ENCODE assay signal across 8 mouse cellular contexts in the genomic region with DNA sequence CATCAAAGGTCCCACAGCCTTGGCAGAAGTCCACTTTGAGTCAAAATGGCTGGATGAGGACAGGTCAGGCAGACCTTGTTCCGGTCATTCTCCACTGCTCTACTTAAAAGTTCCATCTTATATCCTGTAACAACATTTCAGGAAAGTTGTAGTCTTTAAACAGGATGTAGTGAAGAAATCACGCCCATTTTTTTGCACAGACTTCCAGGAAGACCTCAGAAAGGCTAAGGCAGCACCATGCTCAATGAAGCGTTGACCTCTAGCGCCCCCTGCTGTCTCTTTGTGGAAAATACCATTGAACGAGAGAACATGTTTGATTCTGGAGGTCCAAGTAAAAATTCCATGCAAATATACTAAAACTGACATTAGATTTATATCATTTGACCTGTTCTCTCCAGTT. TPM values are rescaled to one million over a fixed set of nuclear protein-coding genes. Genes with fewer than 3 reads are reported as not detected.
DNase-seq lines count a peak whose midpoint lies in the region; TF ChIP-seq lines count a peak whose summit lies in the region.

No protein-coding gene starts in this region.

- H3K4me3 ChIP-seq in ES-Bruce4 (ENCODE audit: low read depth, low read length): no peak overlapping the region
- no peak overlapping the region for H3K4me3 ChIP-seq in bone marrow macrophage, adult 2 months (ENCODE audit: insufficient read depth, low read length)
- no peak overlapping the region for H3K4me3 ChIP-seq in embryonic fibroblast, embryonic 13.5 days (ENCODE audit: insufficient read depth, low read length)
- no peak overlapping the region for H3K4me3 ChIP-seq in lung, adult 2 months (replicated peaks; ENCODE audit: extremely low read depth, low read depth, low read length)

- intact Hi-C loops in heart, postnatal 10 days (cut with DNase I): loop anchor here (1.0 to 5.0 kb wide), 6 partner anchors 61 to 549 kb away; partner anchors contain the start of gene Mcm3

- no peaks in the 10 kb centered on the region for H3K36me3 ChIP-seq in ES-Bruce4 (ENCODE audit: control insufficient read depth, insufficient read depth, low read length, poor library complexity, severe bottlenecking)

- no peak for TF ChIP-seq EP300 in ES-Bruce4 (IDR thresholded peaks at IDR 0.05; ENCODE audit: insufficient read depth, low read depth, low read length)

- H3K27me3 ChIP-seq in ES-Bruce4 (ENCODE audit: control insufficient read depth, insufficient read depth, low read length, poor library complexity, severe bottlenecking): no peaks in the 10 kb centered on the region

- no peaks in the 10 kb centered on the region for H3K4me1 ChIP-seq in ES-Bruce4 (ENCODE audit: control insufficient read depth, insufficient read depth, low read length)
- H3K4me1 ChIP-seq in bone marrow macrophage, adult 2 months (ENCODE audit: control insufficient read depth, insufficient read depth, low read length): no peaks in the 10 kb centered on the region
- H3K4me1 ChIP-seq in embryonic fibroblast, embryonic 13.5 days (ENCODE audit: control insufficient read depth, insufficient read depth, low read length): no peaks in the 10 kb centered on the region
- no peaks in the 10 kb centered on the region for H3K4me1 ChIP-seq in lung, adult 2 months (ENCODE audit: control insufficient read depth, insufficient read depth, low read length)

- peak; percentile 80 to 89 for DNase-seq in heart, postnatal 10 days
- DNase-seq in kidney, postnatal 4 days: peak; percentile 84 to 85
- DNase-seq in lung, adult 2 months: peak; percentile 58
- peak; percentile 87 to 91 for DNase-seq in right cerebral cortex, adult 2 months (ENCODE audit: low spot score in 2 of 2)
- peak; percentile 81 for DNase-seq in urinary bladder, postnatal 14 days (ENCODE audit: low spot score)

- TF ChIP-seq POLR2A in ES-Bruce4 (IDR thresholded peaks at IDR 0.05; ENCODE audit: insufficient read depth, low read length): no peak
- no peak for TF ChIP-seq POLR2A in bone marrow macrophage, adult 2 months (IDR thresholded peaks at IDR 0.05; ENCODE audit: borderline replicate concordance, low read depth, low read length)
- no peak for TF ChIP-seq POLR2A in embryonic fibroblast, embryonic 13.5 days (IDR thresholded peaks at IDR 0.05; ENCODE audit: low read depth, low read length)
- TF ChIP-seq POLR2A in lung, adult 2 months (IDR thresholded peaks at IDR 0.05; ENCODE audit: borderline replicate concordance, extremely low read depth, low read depth, low read length): no peak

- peak; percentile 67 for TF ChIP-seq CTCF in ES-Bruce4 (IDR thresholded peaks at IDR 0.05; ENCODE audit: low read depth, low read length)
- TF ChIP-seq CTCF in bone marrow macrophage, adult 2 months (IDR thresholded peaks at IDR 0.05; ENCODE audit: low read depth, low read length): peak; percentile 52
- TF ChIP-seq CTCF in embryonic fibroblast, embryonic 13.5 days (IDR thresholded peaks at IDR 0.05; ENCODE audit: borderline replicate concordance, insufficient read depth, low read length): peak; percentile 67; the same call in 1 of the 2 replicates
- peak; percentile 79 for TF ChIP-seq CTCF in lung, adult 2 months (IDR thresholded peaks at IDR 0.05; ENCODE audit: insufficient read depth, low read length)

- no peak overlapping the region for H3K9ac ChIP-seq in ES-Bruce4 (ENCODE audit: low read depth, poor library complexity, severe bottlenecking)

- no peaks in the 10 kb centered on the region; the same call in 1 of the 2 replicates for H3K9me3 ChIP-seq in ES-Bruce4 (replicated peaks; ENCODE audit: control insufficient read depth, insufficient read depth, low read length, poor library complexity, severe bottlenecking)

- 13% methylated on average over 5 of the region's 5 CpGs for WGBS in lung, adult 2 months

- no peak overlapping the region for H3K27ac ChIP-seq in ES-Bruce4 (ENCODE audit: insufficient read depth, low read length)
- H3K27ac ChIP-seq in bone marrow macrophage, adult 2 months (ENCODE audit: insufficient read depth, low read depth, low read length): no peak overlapping the region
- H3K27ac ChIP-seq in embryonic fibroblast, embryonic 13.5 days (ENCODE audit: insufficient read depth, low read length): no peak overlapping the region

RNA-seq across cellular contexts. Expression of gene Tmem14a, which starts 56.6 kb away (rescaled TPM):
- 3.8 and 6.6 TPM in 2 replicates for polyA plus RNA-seq in ES-Bruce4 (2011; ENCODE audit: insufficient read depth, insufficient read length, low read depth, missing spikeins)
- 2.6 and 3.5 TPM in 2 replicates for polyA plus RNA-seq in bone marrow macrophage, adult 2 months (2012; ENCODE audit: insufficient read depth, insufficient read length, missing spikeins)
- 8.0 and 8.6 TPM in 2 replicates for polyA plus RNA-seq in embryonic fibroblast, embryonic 13.5 days (2011; ENCODE audit: insufficient read length, low read depth, missing spikeins)
- 1 to 10 TPM; 3.1 to 4.6 TPM for total RNA-seq in heart, postnatal 10 days (2021)
- 3.9 and 5.2 TPM in 2 replicates for polyA plus RNA-seq in lung, adult 2 months (2012; rRNA removed)
